Mouse (Mus musculus) macrophage (primary cell): ENCODE data around the gene Tex261. TPM values are rescaled to one million over a fixed set of nuclear protein-coding genes. Genes with fewer than 3 reads are reported as not detected.
A peak's percentile ranks its signal among the peaks of the same experiment; 100 is the strongest.
"Not testable (repeated sequence)": the region's sequence is repeated elsewhere in the genome, so short reads cannot be mapped to it uniquely, and the experiment has no call there.

Experiments
- H3K27ac ChIP-seq: fragments of 350-480 bp; formaldehyde crosslinking; 2 replicates; pipeline ENCODE4 v1.9.0; 2021
- H3K36me3 ChIP-seq: fragments of 350-480 bp; formaldehyde crosslinking; 2 replicates; pipeline ENCODE4 v1.9.0; 2021; ENCODE audit errors: inconsistent target
- H3K4me3 ChIP-seq: fragments of 350-480 bp; formaldehyde crosslinking; 2 replicates; pipeline ENCODE4 v1.9.0; 2021; ENCODE audit errors: inconsistent target
- H3K79me2 ChIP-seq: fragments of 350-480 bp; formaldehyde crosslinking; 2 replicates; pipeline ENCODE4 v1.9.0; 2021; ENCODE audit errors: inconsistent target
- WGBS: methylation state at CpG from one replicate; pipeline ENCODE4 v1.1.7; 2026; ENCODE audit warnings: inconsistent platforms; ENCODE audit not compliant: missing documents; 5-methylcytosine and 5-hydroxymethylcytosine counted together
- polyA plus RNA-seq: library from polyadenylated mRNA; stranded (reverse); fragments of 250-400 nt; gene quantifications from 3 replicates; pipeline ENCODE4 v1.2.4, GENCODE M21; 2018; ENCODE audit warnings: inconsistent platforms
- total RNA-seq, 78 experiments: library from RNA; depleted of rRNA; stranded (reverse); fragments of 250-400 nt; gene quantifications; 1 replicate in 9 of 78; 2 replicates in 24 of 78; 3 replicates in 43 of 78; 4 replicates in 2 of 78; pipeline ENCODE4 v1.2.4; 2018; ENCODE audit warnings: inconsistent platforms in 56 of 78

Gene Tex261
- 10 to 100 TPM in 18 of 26 experiments, 1 to 10 TPM in 8; 2.1 to 56.1 (median 17.3) TPM for total RNA-seq (2018; cell fraction: chromatin; rRNA removed)
- 10 to 100 TPM; 40.2 to 81.6 (median 56.3) TPM for total RNA-seq (2018; cell fraction: cytosol; rRNA removed)
- 10 to 100 TPM; 23.6 to 80.5 (median 45.1) TPM for total RNA-seq (2018; cell fraction: nucleus; rRNA removed)
- 35.3 to 72.5 TPM (median 65.9 TPM) in 3 replicates for polyA plus RNA-seq

DNA sequence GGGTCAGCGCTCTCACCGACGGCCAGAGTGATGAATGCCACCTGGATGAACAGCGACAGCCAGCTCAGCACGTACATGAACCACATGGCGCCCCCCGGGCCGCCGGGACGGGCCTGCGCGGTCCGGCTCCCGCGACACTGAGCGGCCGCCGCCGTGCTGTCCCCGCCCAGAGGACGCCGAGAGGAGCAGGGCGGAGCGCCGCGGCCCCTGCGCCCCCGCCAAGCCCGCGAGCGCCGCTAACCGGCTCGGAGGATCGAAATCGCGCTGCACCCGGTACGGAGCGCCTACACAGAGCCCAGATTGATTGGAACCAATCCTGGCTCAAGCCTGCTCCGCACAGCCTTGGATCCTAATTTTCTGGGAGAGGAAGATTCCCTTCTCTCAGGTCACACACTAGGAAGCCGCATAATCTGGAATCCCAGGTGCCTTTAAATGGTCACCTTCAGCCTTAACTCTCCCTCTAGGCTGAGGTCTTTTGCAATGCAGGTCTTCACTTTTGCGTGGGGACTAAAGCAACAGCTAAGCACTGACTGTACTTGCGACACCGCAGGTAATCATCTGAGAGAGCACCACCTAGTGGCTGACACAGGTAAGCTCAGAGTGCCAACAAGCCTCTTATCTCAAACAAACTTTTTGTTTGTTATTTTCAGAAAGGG is at the start of gene Tex261:
TSS of gene Tex261 (minus strand) at position 176 of the 656 bp plus-strand sequence.
- peak within 1 kb of the TSS; percentile 68 for H3K27ac ChIP-seq
- H3K36me3 ChIP-seq = peaks cover 26% of the 10 kb centered on the region; the same call in 1 of the 2 replicates
- H3K79me2 ChIP-seq = peaks cover 27% of the 10 kb centered on the region
- H3K4me3 ChIP-seq = peak within 1 kb of the TSS; percentile 98
- 1% methylated on average over 45 of the region's 45 CpGs for whole genome bisulfite sequencing

DNA sequence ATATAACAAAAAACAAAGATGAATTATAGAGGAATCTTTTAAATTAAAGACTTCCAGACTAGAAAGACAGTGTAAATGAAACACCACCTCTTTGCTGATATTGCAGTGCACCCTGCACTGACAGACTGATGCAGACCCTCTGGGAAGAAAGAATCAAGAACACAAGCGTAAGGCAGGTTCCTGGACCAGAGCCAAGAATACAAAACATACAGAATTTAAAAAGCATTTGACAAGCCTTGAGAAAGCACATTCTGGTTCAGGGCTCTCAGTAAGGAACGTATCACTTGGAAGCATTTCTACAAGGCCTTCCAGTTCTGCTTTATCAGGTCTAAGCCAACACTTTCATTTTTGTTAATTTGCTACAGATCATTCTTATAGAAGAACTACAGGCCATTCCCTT is 46.2 kb upstream of the Tex261 start:
- Histone ChIP-seq H3K36me3 (no peaks in the 10 kb centered on the region), H3K4me3 (no peak overlapping the region)
- WGBS = 91% methylated on average over 2 of the region's 2 CpGs

DNA sequence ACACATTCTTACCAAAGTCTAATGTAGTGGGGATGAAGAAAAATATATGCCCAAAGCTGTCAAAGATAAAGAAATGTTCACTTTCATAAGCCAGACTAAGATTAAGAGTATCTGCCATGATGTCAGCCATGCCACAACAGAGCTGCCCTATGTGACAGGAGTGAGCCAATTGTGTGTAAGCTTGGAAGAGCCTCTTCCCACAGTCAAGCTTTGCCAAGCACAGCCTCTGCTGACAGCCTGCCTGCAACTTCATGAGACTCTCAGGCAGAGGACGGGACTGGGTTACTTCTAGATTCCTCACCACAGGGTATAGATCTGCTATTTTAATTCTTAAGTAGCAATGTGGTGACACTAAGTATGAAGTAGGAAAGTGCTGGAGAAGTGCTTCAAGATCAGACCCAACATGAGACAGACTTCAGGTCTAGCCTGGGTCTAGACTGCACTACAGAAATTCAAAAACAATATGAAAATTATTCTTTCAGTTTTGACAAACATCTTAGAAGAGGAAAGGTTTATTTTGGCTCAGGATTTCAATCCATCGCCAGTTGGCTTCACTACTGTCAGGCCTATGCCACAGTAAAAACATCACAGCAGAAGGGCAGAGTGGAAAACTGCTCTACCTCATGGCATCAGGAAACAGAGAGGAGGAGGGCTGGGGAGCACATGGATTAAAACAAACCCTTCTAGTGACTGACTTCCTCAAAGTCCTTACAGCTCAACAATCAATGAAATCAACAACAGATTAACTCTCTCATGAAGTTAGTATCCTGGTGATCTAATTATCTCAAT is 45.3 kb upstream of the Tex261 start:
- no peaks in the 10 kb centered on the region for H3K79me2 ChIP-seq
- 85% methylated on average over 2 of the region's 2 CpGs for WGBS
- H3K36me3 ChIP-seq = no peaks in the 10 kb centered on the region

More for the DNA sequence above, 46.2 kb upstream of the Tex261 start:
- H3K79me2 ChIP-seq = no peaks in the 10 kb centered on the region
- no peak overlapping the region for H3K27ac ChIP-seq

DNA sequence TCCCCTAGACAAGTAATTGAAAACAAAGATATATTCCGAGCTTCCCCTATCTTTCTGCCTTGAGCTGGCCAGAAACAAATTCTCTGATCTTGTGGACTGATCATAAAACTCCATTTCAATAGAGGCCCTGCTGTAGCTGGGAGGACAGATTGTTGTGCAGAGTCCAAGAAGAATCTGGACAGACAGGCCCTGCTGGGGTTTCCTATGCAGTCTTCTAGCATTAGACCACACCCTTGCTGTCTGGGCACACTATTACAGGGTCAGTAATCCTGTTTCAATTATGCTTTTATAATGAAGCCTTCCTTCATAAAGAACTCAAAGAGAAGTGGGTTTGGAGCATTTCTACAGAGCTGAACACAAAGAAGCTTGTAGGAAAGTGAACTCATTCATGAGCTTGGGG is 43.4 kb upstream of the Tex261 start:
- Histone ChIP-seq H3K4me3 (no peak overlapping the region), H3K36me3 (no peaks in the 10 kb centered on the region), H3K79me2 (no peaks in the 10 kb centered on the region), H3K27ac (no peak overlapping the region)
- WGBS = 85% methylated on average over 1 of the region's 1 CpGs

More for the DNA sequence above, 45.3 kb upstream of the Tex261 start:
- no peak overlapping the region for H3K4me3 ChIP-seq
- no peak overlapping the region for H3K27ac ChIP-seq

DNA sequence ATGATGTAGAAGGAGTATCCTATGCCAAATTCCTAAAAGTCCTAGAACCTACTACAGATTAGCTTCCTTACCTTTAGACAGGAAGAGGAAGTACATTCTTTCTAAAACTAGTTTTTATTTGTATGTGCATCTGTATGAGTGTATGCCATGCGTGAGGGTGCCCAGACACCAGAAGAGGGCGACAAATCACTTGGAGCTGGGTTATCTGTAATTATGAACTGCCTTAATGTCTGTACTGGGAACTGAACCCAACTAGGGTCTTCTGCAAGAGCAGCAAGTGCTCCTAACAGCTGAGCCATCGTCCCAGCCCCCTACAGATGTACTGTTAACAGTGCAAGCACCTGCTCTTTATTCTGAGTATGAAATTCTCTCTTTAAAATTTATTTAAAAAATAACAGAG is 40.2 kb upstream of the Tex261 start:
- Histone ChIP-seq H3K36me3 (no peaks in the 10 kb centered on the region), H3K79me2 (no peaks in the 10 kb centered on the region), H3K4me3 (no peak overlapping the region), H3K27ac (no peak overlapping the region)
- WGBS = 92% methylated on average over 3 of the region's 3 CpGs

DNA sequence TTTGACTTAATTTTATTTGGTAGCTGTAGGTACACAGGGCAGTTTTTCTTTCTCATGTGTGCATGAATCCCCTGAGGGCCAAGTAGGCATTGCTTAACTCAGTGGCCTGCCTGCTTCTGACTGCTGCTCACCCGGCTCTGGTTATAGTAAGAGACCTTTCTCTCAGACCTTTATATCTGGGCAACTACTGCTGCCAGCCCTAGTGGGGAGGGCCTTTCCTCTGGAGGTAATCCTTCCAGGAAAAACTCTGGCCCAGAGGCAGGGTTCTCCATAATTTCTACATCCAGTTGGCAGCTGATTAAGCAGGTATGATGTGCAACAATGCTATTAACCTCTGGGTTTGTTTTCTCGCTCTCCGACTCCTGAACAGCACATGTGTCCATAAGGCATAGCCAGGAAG is 27.2 kb upstream of the Tex261 start:
- H3K4me3 ChIP-seq = no peak overlapping the region
- 100% methylated on average over 3 of the region's 3 CpGs for WGBS
- H3K27ac ChIP-seq = no peak overlapping the region
- H3K79me2 ChIP-seq = peaks cover 11% of the 10 kb centered on the region
- H3K36me3 ChIP-seq = peaks cover 55% of the 10 kb centered on the region

DNA sequence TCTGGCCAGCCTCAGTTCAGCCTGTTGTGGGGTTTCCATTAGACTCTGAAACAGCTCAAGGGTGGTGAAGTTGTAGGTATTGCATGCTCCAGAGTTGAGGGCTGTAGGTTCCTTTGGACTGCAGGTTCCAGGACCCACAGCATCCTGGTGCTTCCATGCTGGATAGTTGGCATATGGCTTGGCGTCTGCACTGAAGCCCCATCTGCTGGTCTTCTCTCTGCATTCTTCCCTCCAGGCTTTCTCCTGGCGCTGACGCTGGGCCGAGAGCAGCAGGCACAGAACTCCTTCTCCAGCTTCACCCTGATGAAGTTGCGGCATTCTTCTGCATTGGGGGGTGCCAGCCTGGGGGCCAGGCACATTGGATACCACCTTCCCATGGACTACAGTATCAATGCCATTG is 26.4 kb upstream of the Tex261 start:
- H3K36me3 ChIP-seq = peaks cover 63% of the 10 kb centered on the region
- whole genome bisulfite sequencing = 90% methylated on average over 5 of the region's 5 CpGs

DNA sequence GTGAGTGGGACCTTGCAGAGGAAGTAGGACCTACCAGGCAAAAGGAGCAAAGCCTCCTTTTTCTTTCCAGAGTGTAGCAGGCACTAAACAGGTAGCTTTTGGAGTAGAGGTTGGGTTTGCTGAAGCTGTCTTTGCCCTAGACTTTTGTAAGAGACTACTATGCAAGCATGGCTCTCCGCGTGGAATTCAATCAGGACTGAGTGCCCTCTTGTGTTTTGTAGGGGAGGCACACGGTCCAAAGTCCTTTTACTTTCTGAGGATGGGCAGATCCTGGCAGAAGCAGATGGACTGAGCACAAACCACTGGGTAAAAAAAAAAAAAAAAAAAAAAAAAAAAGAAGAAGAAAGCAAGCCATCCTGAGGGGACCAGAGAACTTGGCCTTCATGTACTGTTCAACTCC is 21.1 kb upstream of the Tex261 start:
- H3K27ac ChIP-seq = no peak overlapping the region
- 88% methylated on average over 3 of the region's 3 CpGs for WGBS
- peak overlapping the region; percentile 96; the same call in 1 of the 2 replicates for H3K4me3 ChIP-seq
- peaks cover 35% of the 10 kb centered on the region for H3K79me2 ChIP-seq
- peaks cover 44% of the 10 kb centered on the region for H3K36me3 ChIP-seq

More for the DNA sequence above, 26.4 kb upstream of the Tex261 start:
- H3K27ac ChIP-seq = no peak overlapping the region
- peaks cover 19% of the 10 kb centered on the region for H3K79me2 ChIP-seq
- no peak overlapping the region for H3K4me3 ChIP-seq

DNA sequence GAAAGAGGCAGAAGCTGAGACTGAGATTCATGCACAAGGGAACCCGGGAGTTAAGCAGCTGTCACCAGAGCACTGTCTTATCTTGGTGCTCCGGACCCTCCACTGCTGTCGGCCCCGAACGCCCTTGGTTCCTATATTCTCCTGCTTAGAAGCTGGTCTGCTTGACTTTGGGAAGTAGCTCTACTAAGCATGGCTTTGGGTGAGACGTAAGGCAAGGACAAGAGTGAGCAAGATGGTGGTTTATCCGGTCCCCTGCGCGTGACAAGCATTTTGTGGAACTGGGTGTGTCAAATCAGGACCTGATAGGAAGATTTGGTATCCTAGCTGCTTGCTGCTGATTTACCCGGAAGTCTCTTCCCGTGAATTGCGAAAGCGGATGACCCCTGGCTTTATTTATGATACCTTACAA is 19.9 kb upstream of the Tex261 start:
- 0% methylated on average over 13 of the region's 13 CpGs for whole genome bisulfite sequencing
- Histone ChIP-seq H3K36me3 (peaks cover 32% of the 10 kb centered on the region), H3K79me2 (peaks cover 35% of the 10 kb centered on the region), H3K27ac (peak overlapping the region; percentile 99), H3K4me3 (peak overlapping the region; percentile 96)

DNA sequence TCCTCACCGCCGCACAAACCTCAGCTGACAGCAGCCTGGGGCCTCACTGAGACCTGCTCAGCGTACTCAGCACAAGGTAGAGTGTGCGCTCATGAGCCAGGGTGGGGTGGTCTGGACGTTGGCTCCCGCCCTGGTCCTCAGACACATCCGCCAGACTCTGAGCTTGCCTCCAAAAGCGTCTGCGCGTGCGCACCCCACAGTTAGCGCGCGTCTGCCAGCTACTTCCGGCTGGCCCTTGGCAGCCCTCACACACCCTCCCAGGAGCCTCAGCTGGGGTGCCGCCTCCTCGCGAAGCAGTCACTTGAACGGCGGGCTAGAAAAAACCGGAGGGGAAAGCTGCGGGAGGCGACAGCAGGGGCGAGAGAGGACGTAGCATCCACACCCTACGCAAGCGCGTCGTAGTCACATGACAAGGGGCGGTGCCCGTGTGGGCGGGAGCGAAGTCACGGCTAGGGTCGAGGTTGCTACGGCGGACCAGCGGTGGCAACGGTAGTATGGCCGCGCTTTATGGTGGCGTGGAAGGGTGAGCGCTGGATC is 19.2 kb upstream of the Tex261 start, which contains the start of gene Nagk:
TSS of gene Nagk (plus strand) at position 223 of the 537 bp plus-strand sequence.
- peak within 1 kb of the TSS; percentile 96 for H3K4me3 ChIP-seq
- peak within 1 kb of the TSS; percentile 99 for H3K27ac ChIP-seq
- WGBS = under 1% methylated on average over 42 of the region's 43 CpGs
- H3K36me3 ChIP-seq = peaks cover 26% of the 10 kb centered on the region
- H3K79me2 ChIP-seq = peaks cover 35% of the 10 kb centered on the region

DNA sequence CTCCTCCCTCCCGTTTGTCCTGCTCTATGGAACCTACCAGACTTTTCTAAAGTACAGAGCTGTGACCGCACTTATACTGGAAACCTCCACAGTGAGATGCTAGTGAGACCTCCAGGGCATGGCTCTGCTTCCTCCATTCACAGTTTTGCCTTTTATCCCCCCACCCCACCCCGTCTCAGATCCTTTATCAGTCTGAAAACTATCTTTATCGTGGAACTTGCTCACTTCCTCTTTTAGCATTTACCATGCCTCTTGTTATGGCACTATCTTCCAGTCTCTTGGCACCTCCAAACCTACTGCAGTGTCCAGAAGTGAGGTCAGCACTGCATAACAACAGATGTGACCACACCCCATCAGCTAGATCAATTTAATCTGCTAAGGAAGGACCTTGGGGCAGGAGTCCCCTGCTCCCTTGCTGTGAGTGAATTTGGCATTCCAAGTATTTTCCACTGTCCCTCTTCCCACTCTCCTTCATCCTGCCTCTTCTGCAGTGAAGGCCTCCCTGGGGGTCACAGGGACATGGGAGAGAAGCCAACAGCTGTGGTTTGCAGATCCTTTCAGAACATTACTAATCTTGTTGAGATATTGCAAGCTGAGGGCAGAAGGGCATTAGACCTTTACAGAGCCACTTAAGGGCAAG is 15.8 kb upstream of the Tex261 start:
- WGBS = 28% methylated on average over 4 of the region's 4 CpGs

DNA sequence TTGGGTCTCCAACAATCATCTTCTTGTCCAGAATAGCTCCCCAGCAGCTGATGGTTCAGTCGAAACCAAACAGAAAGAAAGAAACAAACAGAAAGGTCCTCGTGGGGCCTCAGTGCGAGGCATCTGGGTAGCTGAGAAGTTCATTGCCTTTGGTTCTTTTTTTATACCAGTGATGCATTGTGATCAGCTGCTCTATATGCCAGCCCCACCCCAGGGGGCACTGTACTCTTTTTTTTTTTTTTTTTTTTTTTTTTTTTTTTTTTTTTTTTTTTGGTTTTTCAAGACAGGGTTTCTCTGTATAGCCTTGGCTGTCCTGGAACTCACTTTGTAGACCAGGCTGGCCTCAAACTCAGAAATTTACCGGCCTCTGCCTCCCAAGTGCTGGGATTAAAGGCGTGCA is 14.9 kb upstream of the Tex261 start:
- not testable (repeated sequence) for H3K79me2 ChIP-seq, H3K27ac ChIP-seq, H3K36me3 ChIP-seq, H3K4me3 ChIP-seq
- 98% methylated on average over 5 of the region's 5 CpGs for WGBS

More for the DNA sequence above, 15.8 kb upstream of the Tex261 start:
- no peak overlapping the region for H3K4me3 ChIP-seq
- H3K27ac ChIP-seq = no peak overlapping the region
- no peaks in the 10 kb centered on the region for H3K36me3 ChIP-seq
- H3K79me2 ChIP-seq = peaks cover 10% of the 10 kb centered on the region

DNA sequence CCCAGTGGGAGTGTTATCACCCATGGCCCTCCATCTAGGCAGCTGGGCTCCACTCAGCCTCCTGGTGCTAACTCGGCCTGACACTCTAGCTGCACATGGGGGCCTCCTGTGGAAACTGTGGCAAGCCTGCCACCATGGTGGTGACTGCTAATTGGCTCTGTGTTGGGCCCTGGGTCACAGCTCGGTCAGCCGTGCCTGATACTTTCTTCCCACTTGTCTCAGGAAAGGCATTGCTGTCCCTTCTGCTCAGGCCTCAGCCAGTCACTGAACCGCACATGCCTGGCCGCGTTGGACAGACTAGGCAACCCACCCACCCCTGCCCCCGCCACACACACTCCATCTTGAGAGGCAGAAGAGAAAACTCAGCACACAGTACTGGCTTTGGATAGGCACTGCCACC is 12.9 kb upstream of the Tex261 start:
- Histone ChIP-seq H3K36me3 (no peaks in the 10 kb centered on the region), H3K27ac (no peak overlapping the region), H3K79me2 (no peaks in the 10 kb centered on the region), H3K4me3 (no peak overlapping the region)
- WGBS = 93% methylated on average over 7 of the region's 7 CpGs

DNA sequence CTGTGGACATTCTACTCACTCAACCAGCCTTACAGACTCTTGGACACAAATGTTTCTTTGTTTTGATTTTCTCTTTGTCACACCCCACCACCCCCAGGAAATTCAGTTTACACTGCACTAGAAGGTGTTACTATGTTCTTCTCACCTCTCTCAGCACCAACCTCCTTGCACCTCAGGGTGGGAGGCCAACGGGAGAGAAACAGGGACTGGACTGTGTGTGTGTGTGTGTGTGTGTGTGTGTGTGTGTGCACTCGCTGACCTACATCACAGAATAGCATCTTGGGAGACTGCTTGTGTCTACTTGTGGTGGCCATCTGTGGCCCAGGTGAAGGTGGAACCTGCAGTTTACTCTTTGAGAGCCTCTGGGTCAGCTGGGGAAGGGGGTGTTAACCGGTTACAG is 10.8 kb upstream of the Tex261 start:
- Histone ChIP-seq H3K36me3 (no peaks in the 10 kb centered on the region), H3K4me3 (no peak overlapping the region), H3K79me2 (no peaks in the 10 kb centered on the region), H3K27ac (no peak overlapping the region)
- WGBS = 93% methylated on average over 3 of the region's 3 CpGs
